Mouse (Mus musculus): ENCODE measurements around the gene Fkbp11. TPM values are rescaled to one million over a fixed set of nuclear protein-coding genes. Genes with fewer than 3 reads are reported as not detected.

Fkbp11 gene
- 5.7 TPM in 2 replicates for polyA plus RNA-seq (2015; fragmentation: Nextera tagmentation; extraction: Ambion mirVana)

- under 1% methylated on average over 39 of the region's 39 CpGs for WGBS
- Histone ChIP-seq H3K9me3 (no peaks in the 10 kb centered on the region), H3K9ac (peak within 1 kb of the TSS; percentile 42), H3K27ac (replicated peaks) (no peak within 1 kb of the TSS), H3K4me2 (peak within 1 kb of the TSS; percentile 92), H3K4me3 (peak within 1 kb of the TSS; percentile 49), H3K27me3 (peaks cover 10% of the 10 kb centered on the region; the same call in 1 of the 2 replicates), H3K4me1 (replicated peaks) (peaks cover 22% of the 10 kb centered on the region), H3K36me3 (no peaks in the 10 kb centered on the region)
- peak; percentile 75; the same call in 1 of the 2 replicates for ATAC-seq (ENCODE audit: low FRiP score, low read depth)
These were observed at the start of gene Fkbp11 for GRCm38 (mm10) chr15:98727443-98728321. TSS of gene Fkbp11 (minus strand) at chr15:98728198.

GRCm38 (mm10) chr15:98777762-98778161 is 49.8 kb upstream of the Fkbp11 start, which contains the start of gene Wnt10b:
TSS of gene Wnt10b (minus strand) at chr15:98778150.
- Histone ChIP-seq H3K36me3 (no peaks in the 10 kb centered on the region), H3K4me1 (replicated peaks) (peaks cover 28% of the 10 kb centered on the region), H3K9ac (no peak within 1 kb of the TSS), H3K9me3 (no peaks in the 10 kb centered on the region), H3K27ac (replicated peaks) (no peak within 1 kb of the TSS), H3K4me3 (peak within 1 kb of the TSS; percentile 33), H3K27me3 (peaks cover 95% of the 10 kb centered on the region), H3K4me2 (peak within 1 kb of the TSS; percentile 52)
- WGBS: under 1% methylated on average over 32 of the region's 33 CpGs
- ATAC-seq (ENCODE audit: low FRiP score, low read depth): no peak

GRCm38 (mm10) chr15:98777005-98777616 is 49.1 kb upstream of the Fkbp11 start:
- Histone ChIP-seq H3K9ac (no peak overlapping the region), H3K27ac (replicated peaks) (no peak overlapping the region), H3K9me3 (no peaks in the 10 kb centered on the region), H3K4me1 (replicated peaks) (peaks cover 34% of the 10 kb centered on the region), H3K4me3 (no peak overlapping the region), H3K4me2 (no peak overlapping the region), H3K27me3 (peaks cover 97% of the 10 kb centered on the region), H3K36me3 (no peaks in the 10 kb centered on the region)
- 3% methylated on average over 19 of the region's 19 CpGs for WGBS
- ATAC-seq (ENCODE audit: low FRiP score, low read depth): no peak

- Histone ChIP-seq H3K4me1 (replicated peaks) (peaks cover 36% of the 10 kb centered on the region), H3K27ac (replicated peaks) (no peak overlapping the region), H3K9ac (no peak overlapping the region), H3K27me3 (peaks cover 97% of the 10 kb centered on the region), H3K4me3 (peak overlapping the region; percentile 27), H3K36me3 (no peaks in the 10 kb centered on the region), H3K4me2 (peak overlapping the region; percentile 43), H3K9me3 (no peaks in the 10 kb centered on the region)
- ATAC-seq (ENCODE audit: low FRiP score, low read depth): 0 out of 2 replicates have a peak, but pooled peaks have one; percentile 54
- WGBS: 1% methylated on average over 62 of the region's 62 CpGs
These were observed 48.4 kb upstream of the Fkbp11 start for GRCm38 (mm10) chr15:98776280-98777004.

- H3K4me3 ChIP-seq: no peak overlapping the region
- no peak for ATAC-seq (ENCODE audit: low FRiP score, low read depth)
- no peaks in the 10 kb centered on the region for H3K36me3 ChIP-seq
- no peak overlapping the region for H3K9ac ChIP-seq
- H3K4me2 ChIP-seq: no peak overlapping the region
- WGBS: 3% methylated on average over 5 of the region's 5 CpGs
- no peaks in the 10 kb centered on the region for H3K9me3 ChIP-seq
- no peak overlapping the region for H3K27ac ChIP-seq (replicated peaks)
- H3K4me1 ChIP-seq (replicated peaks): peaks cover 36% of the 10 kb centered on the region
- peaks cover 97% of the 10 kb centered on the region for H3K27me3 ChIP-seq
These were observed 47.5 kb upstream of the Fkbp11 start for GRCm38 (mm10) chr15:98775533-98775932.

- WGBS: 7% methylated on average over 15 of the region's 15 CpGs
- Histone ChIP-seq H3K4me2 (no peak overlapping the region), H3K36me3 (no peaks in the 10 kb centered on the region), H3K4me1 (replicated peaks) (peaks cover 36% of the 10 kb centered on the region), H3K27ac (replicated peaks) (no peak overlapping the region), H3K4me3 (no peak overlapping the region), H3K9ac (no peak overlapping the region), H3K9me3 (no peaks in the 10 kb centered on the region), H3K27me3 (peaks cover 96% of the 10 kb centered on the region)
- ATAC-seq (ENCODE audit: low FRiP score, low read depth): no peak
These were observed 46.1 kb upstream of the Fkbp11 start for GRCm38 (mm10) chr15:98774096-98774495.

- no peak for ATAC-seq (ENCODE audit: low FRiP score, low read depth)
- Histone ChIP-seq H3K36me3 (no peaks in the 10 kb centered on the region), H3K4me2 (peak overlapping the region; percentile 53), H3K9ac (peak overlapping the region; percentile 30; the same call in 1 of the 2 replicates), H3K4me3 (peak overlapping the region; percentile 32), H3K27ac (replicated peaks) (no peak overlapping the region), H3K4me1 (replicated peaks) (peaks cover 26% of the 10 kb centered on the region), H3K27me3 (peaks cover 94% of the 10 kb centered on the region), H3K9me3 (no peaks in the 10 kb centered on the region)
- WGBS: 2% methylated on average over 36 of the region's 36 CpGs
These were observed 44.7 kb upstream of the Fkbp11 start for GRCm38 (mm10) chr15:98772511-98773211.

GRCm38 (mm10) chr15:98771813-98772425 is 43.9 kb upstream of the Fkbp11 start:
- H3K36me3 ChIP-seq: no peaks in the 10 kb centered on the region
- H3K9ac ChIP-seq: peak overlapping the region; percentile 30; the same call in 1 of the 2 replicates
- no peaks in the 10 kb centered on the region for H3K9me3 ChIP-seq
- 6% methylated on average over 12 of the region's 12 CpGs for WGBS
- H3K27ac ChIP-seq (replicated peaks): no peak overlapping the region
- H3K27me3 ChIP-seq: peaks cover 87% of the 10 kb centered on the region
- no peak for ATAC-seq (ENCODE audit: low FRiP score, low read depth)
- peak overlapping the region; percentile 32; the same call in 1 of the 2 replicates for H3K4me3 ChIP-seq
- peak overlapping the region; percentile 53 for H3K4me2 ChIP-seq
- H3K4me1 ChIP-seq (replicated peaks): peaks cover 20% of the 10 kb centered on the region

- no peak overlapping the region for H3K9ac ChIP-seq
- 17% methylated on average over 5 of the region's 5 CpGs for WGBS
- H3K27me3 ChIP-seq: peaks cover 65% of the 10 kb centered on the region
- ATAC-seq (ENCODE audit: low FRiP score, low read depth): no peak
- H3K4me1 ChIP-seq (replicated peaks): peaks cover 21% of the 10 kb centered on the region
- no peak overlapping the region for H3K4me2 ChIP-seq
- H3K36me3 ChIP-seq: no peaks in the 10 kb centered on the region
- H3K27ac ChIP-seq (replicated peaks): no peak overlapping the region
- no peaks in the 10 kb centered on the region for H3K9me3 ChIP-seq
- H3K4me3 ChIP-seq: no peak overlapping the region
These were observed 40.3 kb upstream of the Fkbp11 start for GRCm38 (mm10) chr15:98768259-98768658.

GRCm38 (mm10) chr15:98765929-98766328 is 37.9 kb upstream of the Fkbp11 start:
- Histone ChIP-seq H3K4me2 (no peak overlapping the region), H3K9me3 (no peaks in the 10 kb centered on the region), H3K27me3 (peaks cover 43% of the 10 kb centered on the region), H3K4me1 (replicated peaks) (peaks cover 21% of the 10 kb centered on the region), H3K27ac (replicated peaks) (no peak overlapping the region), H3K4me3 (no peak overlapping the region), H3K36me3 (no peaks in the 10 kb centered on the region), H3K9ac (no peak overlapping the region)
- WGBS: 47% methylated on average over 4 of the region's 4 CpGs
- no peak for ATAC-seq (ENCODE audit: low FRiP score, low read depth)

Measured in hindbrain, embryonic 15.5 days (tissue).